Mouse (Mus musculus): ENCODE measurements around the gene Cox18.

DNA sequence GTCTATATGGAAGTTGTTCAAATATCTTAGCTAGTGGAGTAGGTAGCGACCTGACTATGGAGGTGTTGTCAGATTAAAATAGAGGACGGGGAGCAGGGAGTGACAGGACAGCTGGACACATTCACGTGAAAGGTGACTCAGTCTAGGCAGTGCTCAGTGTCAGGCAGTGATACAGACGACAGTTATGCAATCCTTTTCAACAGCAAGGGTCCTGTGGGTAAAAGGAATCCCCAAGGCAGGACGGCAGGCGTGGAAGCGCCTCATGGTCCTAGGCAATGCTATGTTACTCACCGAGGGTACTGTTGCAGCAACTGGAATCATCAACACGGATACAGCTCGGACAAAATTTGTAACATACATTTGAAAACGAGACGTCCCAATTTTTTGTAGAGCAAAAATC lies 6.6 kb downstream of the Cox18 start:
- no peak for TF ChIP-seq CTCF (IDR thresholded peaks at IDR 0.05)
- no peak for TF ChIP-seq EP300 (IDR thresholded peaks at IDR 0.05)

All from lung, postnatal 0 days (tissue).